Mouse (Mus musculus) testis, adult 2 months (tissue): ENCODE results near the gene Cln6.
"Not testable (repeated sequence)": the region's sequence is repeated elsewhere in the genome, so short reads cannot be mapped to it uniquely, and the experiment has no call there.

Experiments used
- CTCF ChIP-seq: fragments of 200-500 bp; IDR thresholded peaks from 2 replicates; pipeline ENCODE4 v1.5.1; 2012; ENCODE audit warnings: low read depth, mild to moderate bottlenecking, inconsistent platforms, low read length, moderate library complexity; ENCODE audit not compliant: control insufficient read depth, insufficient read depth, insufficient replicate concordance
- POLR2A ChIP-seq: fragments of 200-500 bp; IDR thresholded peaks from 2 replicates; pipeline ENCODE4 v1.6.1; 2012; ENCODE audit warnings: low read depth, mild to moderate bottlenecking, inconsistent platforms, low read length, moderate library complexity; ENCODE audit not compliant: control insufficient read depth

GRCm38 (mm10) chr9:62860102-62860501 lies 21.5 kb downstream of the Cln6 start:
- not testable (repeated sequence) for TF ChIP-seq CTCF, POLR2A
